Mouse (Mus musculus) forebrain, embryonic 15.5 days (tissue): Measurements from ENCODE around the gene Tmem115. TPM values are rescaled to one million over a fixed set of nuclear protein-coding genes. Genes with fewer than 3 reads are reported as not detected.
A peak's percentile ranks its signal among the peaks of the same experiment; 100 is the strongest.

Experiments used
- ATAC-seq: fragments of 200-750 bp; cut with Nextera tagmentation; replicated peaks from 2 replicates; pipeline ENCODE4 v1.8.0; 2017; ENCODE audit warnings: mild to moderate bottlenecking, moderate TSS enrichment, moderate library complexity
- H3K27ac ChIP-seq: fragments of 300-500 bp; sonication (generic); replicated peaks from 2 replicates; pipeline ENCODE4 v1.5.1; 2015; ENCODE audit warnings: mild to moderate bottlenecking, inconsistent platforms
- H3K27me3 ChIP-seq: fragments of 300-500 bp; sonication (generic); 2 replicates; pipeline ENCODE4 v1.6.1; 2015; ENCODE audit warnings: inconsistent platforms
- H3K36me3 ChIP-seq: fragments of 300-500 bp; sonication (generic); 2 replicates; pipeline ENCODE4 v1.6.1; 2015; ENCODE audit warnings: mild to moderate bottlenecking, inconsistent platforms
- H3K4me1 ChIP-seq: fragments of 300-500 bp; sonication (generic); 2 replicates; pipeline ENCODE4 v1.6.1; 2015; ENCODE audit warnings: inconsistent platforms
- H3K4me2 ChIP-seq: fragments of 300-500 bp; sonication (generic); replicated peaks from 2 replicates; pipeline ENCODE4 v1.6.1; 2015; ENCODE audit warnings: mild to moderate bottlenecking, inconsistent platforms
- H3K4me3 ChIP-seq: fragments of 300-500 bp; sonication (generic); 2 replicates; pipeline ENCODE4 v1.5.1; 2015; ENCODE audit warnings: mild to moderate bottlenecking, inconsistent platforms
- H3K9ac ChIP-seq: fragments of 300-500 bp; sonication (generic); replicated peaks from 2 replicates; pipeline ENCODE4 v1.6.1; 2015; ENCODE audit warnings: mild to moderate bottlenecking, inconsistent platforms
- H3K9me3 ChIP-seq: fragments of 300-500 bp; sonication (generic); 2 replicates; pipeline ENCODE4 v1.6.1; 2016; ENCODE audit warnings: inconsistent platforms
- WGBS: fragments of 180-500 bp; shearing (Covaris S2); methylation state at CpG from one replicate; pipeline ENCODE4 v1.1.7; 2015; ENCODE audit warnings: mixed read lengths; 5-methylcytosine and 5-hydroxymethylcytosine counted together
- polyA plus RNA-seq: library from polyadenylated mRNA; unstranded; fragments of >200 nt; fragmentation: Nextera tagmentation; extraction: Ambion mirVana; gene quantifications from 2 replicates; pipeline ENCODE4 v1.2.1, GENCODE M21; 2015

Gene Tmem115
- polyA plus RNA-seq, 1 experiment from 2014 or later: 45.8 TPM

DNA sequence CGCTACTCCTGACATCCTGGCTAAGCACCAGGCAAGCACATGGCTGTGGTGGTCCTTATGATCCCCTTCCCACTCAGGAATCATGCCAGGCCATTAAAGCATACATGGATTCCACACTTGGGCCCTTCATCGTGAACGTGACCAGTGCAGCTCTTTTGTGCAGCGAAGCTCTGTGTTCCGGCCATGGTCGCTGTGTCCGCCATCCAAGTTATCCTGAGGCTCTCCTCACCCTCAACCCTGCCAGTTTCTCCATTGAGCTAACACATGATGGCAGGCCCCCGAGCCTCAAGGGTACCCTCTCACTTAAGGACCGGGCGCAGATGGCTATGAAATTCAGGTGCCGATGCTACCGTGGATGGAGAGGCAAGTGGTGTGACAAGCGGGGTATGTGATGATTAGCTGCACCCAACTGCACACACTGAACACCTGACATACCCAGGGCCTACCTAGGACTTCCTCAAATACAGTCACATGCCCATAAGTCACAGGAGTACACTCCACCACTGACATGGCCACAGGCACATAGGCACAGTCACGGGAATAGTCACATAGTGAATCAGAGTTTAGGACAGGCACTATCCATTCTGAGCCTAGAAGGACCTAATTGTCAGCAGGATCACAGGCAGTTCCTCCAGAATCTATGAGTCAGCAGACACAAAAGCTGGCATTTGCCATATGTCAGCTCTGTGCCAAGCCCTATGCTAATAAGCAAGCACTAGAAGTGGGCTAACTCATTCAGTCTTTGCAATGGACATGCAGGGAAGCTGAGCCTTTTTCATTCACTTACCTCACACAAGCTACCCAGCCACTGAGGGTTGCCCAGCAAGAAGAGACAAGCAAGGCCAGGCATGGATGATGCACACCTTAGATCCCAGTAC lies 45.5 kb downstream of the Tmem115 start:
- no peak for ATAC-seq
- Histone ChIP-seq H3K4me1 (peaks cover 39% of the 10 kb centered on the region), H3K9me3 (no peaks in the 10 kb centered on the region), H3K4me3 (no peak overlapping the region), H3K9ac (no peak overlapping the region), H3K27ac (peak overlapping the region; percentile 90), H3K4me2 (peak overlapping the region; percentile 81; the same call in 1 of the 2 replicates), H3K36me3 (peaks cover 8% of the 10 kb centered on the region), H3K27me3 (no peaks in the 10 kb centered on the region)
- 90% methylated on average over 14 of the region's 14 CpGs for WGBS

- Histone ChIP-seq H3K36me3 (no peaks in the 10 kb centered on the region), H3K4me1 (peaks cover 39% of the 10 kb centered on the region), H3K27ac (peak within 1 kb of the TSS; percentile 90), H3K9ac (peak within 1 kb of the TSS; percentile 81), H3K4me2 (peak within 1 kb of the TSS; percentile 81), H3K4me3 (peak within 1 kb of the TSS; percentile 71), H3K27me3 (no peaks in the 10 kb centered on the region), H3K9me3 (no peaks in the 10 kb centered on the region)
- under 1% methylated on average over 32 of the region's 32 CpGs for WGBS
- ATAC-seq: peak; percentile 84
Observed at GRCm38 (mm10) chr9:107580501-107581317, 47.0 kb downstream of the Tmem115 start, which contains the start of gene Hyal3. Hyal3 (plus strand) TSS chr9:107580818.

GRCm38 (mm10) chr9:107581584-107581983 lies 47.8 kb downstream of the Tmem115 start:
- H3K9me3 ChIP-seq: no peaks in the 10 kb centered on the region
- 83% methylated on average over 4 of the region's 4 CpGs for WGBS
- ATAC-seq: no peak
- peak overlapping the region; percentile 81 for H3K4me2 ChIP-seq
- H3K36me3 ChIP-seq: no peaks in the 10 kb centered on the region
- peak overlapping the region; percentile 81; the same call in 1 of the 2 replicates for H3K9ac ChIP-seq
- H3K27me3 ChIP-seq: no peaks in the 10 kb centered on the region
- H3K4me1 ChIP-seq: peaks cover 39% of the 10 kb centered on the region
- H3K4me3 ChIP-seq: peak overlapping the region; percentile 71
- peak overlapping the region; percentile 90; the same call in 1 of the 2 replicates for H3K27ac ChIP-seq

DNA sequence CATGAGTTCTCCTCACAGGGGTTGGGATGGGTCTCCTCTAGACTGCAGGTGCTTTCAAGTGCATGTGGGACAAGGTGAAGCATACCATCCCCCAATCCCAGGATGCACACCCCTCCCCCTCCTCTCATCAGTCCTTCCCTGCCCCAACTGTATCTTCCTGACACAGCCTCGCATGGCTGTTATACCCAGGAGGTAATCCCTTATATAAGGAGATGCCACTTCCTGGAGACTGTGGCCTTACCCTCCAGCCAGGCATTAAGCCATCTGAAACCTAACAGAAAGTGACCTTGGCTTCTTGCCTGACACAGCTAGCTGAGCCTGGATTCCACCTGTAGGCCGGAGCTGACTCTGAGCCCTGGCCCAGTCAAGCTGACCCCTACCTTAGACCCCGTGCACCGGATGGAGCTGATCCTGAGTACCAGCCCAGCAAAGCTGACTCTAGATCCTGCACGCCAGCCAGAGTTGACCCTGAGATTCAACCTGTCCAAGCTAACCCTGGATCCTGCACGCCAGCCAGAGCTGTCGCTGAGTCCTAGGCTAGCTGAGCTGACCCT lies 48.8 kb downstream of the Tmem115 start:
- Histone ChIP-seq H3K9ac (no peak overlapping the region), H3K36me3 (no peaks in the 10 kb centered on the region), H3K4me1 (peaks cover 36% of the 10 kb centered on the region), H3K27ac (no peak overlapping the region), H3K9me3 (no peaks in the 10 kb centered on the region), H3K4me2 (no peak overlapping the region), H3K4me3 (no peak overlapping the region), H3K27me3 (no peaks in the 10 kb centered on the region)
- WGBS: 90% methylated on average over 7 of the region's 7 CpGs
- no peak for ATAC-seq

- Histone ChIP-seq H3K36me3 (no peaks in the 10 kb centered on the region), H3K4me2 (no peak overlapping the region), H3K9ac (no peak overlapping the region), H3K9me3 (no peaks in the 10 kb centered on the region), H3K4me1 (peaks cover 37% of the 10 kb centered on the region), H3K4me3 (no peak overlapping the region), H3K27me3 (no peaks in the 10 kb centered on the region), H3K27ac (no peak overlapping the region)
- 91% methylated on average over 14 of the region's 14 CpGs for WGBS
- ATAC-seq: no peak
Observed at GRCm38 (mm10) chr9:107583174-107583573, 49.4 kb downstream of the Tmem115 start.

DNA sequence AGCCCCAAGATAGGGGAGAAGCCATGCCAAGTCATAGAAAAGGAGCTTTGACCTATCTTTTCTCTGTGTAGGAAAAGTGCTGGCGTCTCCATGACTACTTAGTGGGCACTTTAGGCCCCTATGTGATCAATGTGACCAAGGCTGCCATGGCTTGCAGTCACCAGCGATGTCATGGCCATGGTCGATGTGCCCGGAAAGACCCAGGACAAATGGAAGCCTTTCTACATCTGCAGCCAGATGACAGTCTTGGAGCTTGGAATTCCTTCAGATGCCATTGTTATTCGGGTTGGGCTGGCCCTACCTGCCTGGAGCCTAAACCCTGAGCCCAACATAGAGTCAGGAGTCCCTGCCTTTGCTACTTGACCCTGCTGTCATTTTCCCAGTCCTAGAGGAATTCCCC lies 52.8 kb downstream of the Tmem115 start:
- 90% methylated on average over 5 of the region's 5 CpGs for WGBS

DNA sequence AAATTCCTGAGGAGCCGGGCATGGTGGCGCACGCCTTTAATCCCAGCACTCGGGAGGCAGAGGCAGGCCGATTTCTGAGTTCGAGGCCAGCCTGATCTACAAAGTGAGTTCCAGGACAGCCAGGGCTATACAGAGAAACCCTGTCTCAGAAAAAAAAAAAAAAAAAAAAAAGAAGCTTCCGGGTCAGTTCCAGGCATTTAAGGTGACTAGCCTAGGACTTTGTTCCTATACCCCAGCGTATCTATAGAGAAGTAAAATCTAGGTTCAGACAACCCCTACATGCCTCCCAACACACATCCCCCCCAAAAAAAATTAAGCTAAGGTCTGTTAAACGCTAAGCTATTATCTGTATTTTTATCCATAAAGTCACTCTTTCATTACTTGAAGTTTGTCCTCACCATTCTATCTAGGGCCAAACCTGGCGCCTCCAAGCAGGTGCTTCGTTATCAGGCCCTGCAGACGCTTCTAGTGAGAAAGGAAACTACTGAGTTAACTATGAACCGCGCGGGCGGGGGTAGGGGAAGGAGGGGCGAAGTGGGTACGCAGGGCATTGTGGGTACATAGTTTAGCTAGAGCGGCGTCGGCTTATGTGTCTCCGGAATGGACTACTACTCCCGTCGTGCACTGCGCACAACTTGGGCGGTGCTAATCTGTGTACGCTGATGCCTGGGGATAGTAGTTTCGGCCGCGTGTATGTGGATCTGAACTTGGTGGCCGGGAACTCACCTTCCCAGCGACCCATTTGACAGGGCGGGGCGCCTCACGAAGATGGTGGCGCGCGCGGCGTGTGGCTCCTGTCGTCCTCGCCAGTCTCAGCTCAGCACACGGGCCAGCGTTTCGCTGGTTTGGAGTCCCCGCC lies 53.5 kb downstream of the Tmem115 start, which contains the start of gene Ifrd2:
TSS of gene Ifrd2 (plus strand) at position 669 of the 859 bp plus-strand sequence.
- H3K36me3 ChIP-seq: peaks cover 15% of the 10 kb centered on the region; the same call in 1 of the 2 replicates
- WGBS: 14% methylated on average over 46 of the region's 46 CpGs
- peak; percentile 98 for ATAC-seq
- H3K4me2 ChIP-seq: peak within 1 kb of the TSS; percentile 90
- H3K27ac ChIP-seq: peak within 1 kb of the TSS; percentile 31; the same call in 1 of the 2 replicates
- H3K27me3 ChIP-seq: no peaks in the 10 kb centered on the region
- H3K9ac ChIP-seq: peak within 1 kb of the TSS; percentile 72
- no peaks in the 10 kb centered on the region for H3K9me3 ChIP-seq
- peaks cover 15% of the 10 kb centered on the region for H3K4me1 ChIP-seq
- peak within 1 kb of the TSS; percentile 87 for H3K4me3 ChIP-seq

More for the DNA sequence above, 52.8 kb downstream of the Tmem115 start:
- H3K27me3 ChIP-seq: no peaks in the 10 kb centered on the region
- H3K4me2 ChIP-seq: no peak overlapping the region
- H3K4me3 ChIP-seq: no peak overlapping the region
- no peak for ATAC-seq
- H3K9ac ChIP-seq: no peak overlapping the region
- H3K27ac ChIP-seq: no peak overlapping the region
- no peaks in the 10 kb centered on the region for H3K9me3 ChIP-seq
- peaks cover 22% of the 10 kb centered on the region for H3K4me1 ChIP-seq
- peaks cover 11% of the 10 kb centered on the region; the same call in 1 of the 2 replicates for H3K36me3 ChIP-seq

GRCm38 (mm10) chr9:107587833-107588639 lies 54.3 kb downstream of the Tmem115 start:
- WGBS: 6% methylated on average over 33 of the region's 33 CpGs
- no peaks in the 10 kb centered on the region for H3K9me3 ChIP-seq
- H3K4me1 ChIP-seq: peaks cover 13% of the 10 kb centered on the region
- ATAC-seq: no peak; the same call in 1 of the 2 replicates
- H3K27ac ChIP-seq: no peak overlapping the region
- H3K36me3 ChIP-seq: peaks cover 16% of the 10 kb centered on the region; the same call in 1 of the 2 replicates
- no peaks in the 10 kb centered on the region for H3K27me3 ChIP-seq
- peak overlapping the region; percentile 87 for H3K4me3 ChIP-seq
- peak overlapping the region; percentile 72 for H3K9ac ChIP-seq
- peak overlapping the region; percentile 90 for H3K4me2 ChIP-seq
